Mouse (Mus musculus) hindbrain, embryonic 13.5 days (tissue): Measurements from ENCODE around the gene Ddah1. TPM values are rescaled to one million over a fixed set of nuclear protein-coding genes. Genes with fewer than 3 reads are reported as not detected.
"Not testable (repeated sequence)": the region's sequence is repeated elsewhere in the genome, so short reads cannot be mapped to it uniquely, and the experiment has no call there.

Experiments used
- ATAC-seq: fragments of 200-750 bp; cut with Nextera tagmentation; 2 replicates; pipeline ENCODE4 v1.8.0; 2017; ENCODE audit warnings: moderate TSS enrichment; ENCODE audit not compliant: low FRiP score
- H3K27ac ChIP-seq: fragments of 300-500 bp; sonication (generic); 2 replicates; pipeline ENCODE4 v1.5.1; 2015; ENCODE audit warnings: inconsistent platforms, mild to moderate bottlenecking, moderate library complexity
- H3K27me3 ChIP-seq: fragments of 300-500 bp; sonication (generic); 2 replicates; pipeline ENCODE4 v1.6.1; 2015; ENCODE audit warnings: mild to moderate bottlenecking, inconsistent platforms
- H3K36me3 ChIP-seq: fragments of 300-500 bp; sonication (generic); 2 replicates; pipeline ENCODE4 v1.6.1; 2015; ENCODE audit warnings: mild to moderate bottlenecking, inconsistent platforms
- H3K4me1 ChIP-seq: fragments of 300-500 bp; sonication (generic); replicated peaks from 2 replicates; pipeline ENCODE4 v1.6.1; 2015; ENCODE audit warnings: inconsistent platforms
- H3K4me2 ChIP-seq: fragments of 300-500 bp; sonication (generic); 2 replicates; pipeline ENCODE4 v1.6.1; 2015; ENCODE audit warnings: inconsistent platforms, mild to moderate bottlenecking, moderate library complexity
- H3K4me3 ChIP-seq: fragments of 300-500 bp; sonication (generic); 2 replicates; pipeline ENCODE4 v1.5.1; 2015; ENCODE audit warnings: mild to moderate bottlenecking, inconsistent platforms
- H3K9ac ChIP-seq: fragments of 300-500 bp; sonication (generic); 2 replicates; pipeline ENCODE4 v1.6.1; 2015; ENCODE audit warnings: mild to moderate bottlenecking, inconsistent platforms
- H3K9me3 ChIP-seq: fragments of 300-500 bp; sonication (generic); 2 replicates; pipeline ENCODE4 v1.6.1; 2016; ENCODE audit warnings: inconsistent platforms
- WGBS: fragments of 180-500 bp; shearing (Covaris S2); methylation state at CpG from one replicate; pipeline ENCODE4 v1.1.7; 2015; 5-methylcytosine and 5-hydroxymethylcytosine counted together
- polyA plus RNA-seq: library from polyadenylated mRNA; unstranded; fragments of >200 nt; fragmentation: Nextera tagmentation; extraction: Ambion mirVana; gene quantifications from 2 replicates; pipeline ENCODE4 v1.2.1, GENCODE M21; 2015

Gene Ddah1
- polyA plus RNA-seq, 1 experiment from 2014 or later = 75.7 TPM

DNA sequence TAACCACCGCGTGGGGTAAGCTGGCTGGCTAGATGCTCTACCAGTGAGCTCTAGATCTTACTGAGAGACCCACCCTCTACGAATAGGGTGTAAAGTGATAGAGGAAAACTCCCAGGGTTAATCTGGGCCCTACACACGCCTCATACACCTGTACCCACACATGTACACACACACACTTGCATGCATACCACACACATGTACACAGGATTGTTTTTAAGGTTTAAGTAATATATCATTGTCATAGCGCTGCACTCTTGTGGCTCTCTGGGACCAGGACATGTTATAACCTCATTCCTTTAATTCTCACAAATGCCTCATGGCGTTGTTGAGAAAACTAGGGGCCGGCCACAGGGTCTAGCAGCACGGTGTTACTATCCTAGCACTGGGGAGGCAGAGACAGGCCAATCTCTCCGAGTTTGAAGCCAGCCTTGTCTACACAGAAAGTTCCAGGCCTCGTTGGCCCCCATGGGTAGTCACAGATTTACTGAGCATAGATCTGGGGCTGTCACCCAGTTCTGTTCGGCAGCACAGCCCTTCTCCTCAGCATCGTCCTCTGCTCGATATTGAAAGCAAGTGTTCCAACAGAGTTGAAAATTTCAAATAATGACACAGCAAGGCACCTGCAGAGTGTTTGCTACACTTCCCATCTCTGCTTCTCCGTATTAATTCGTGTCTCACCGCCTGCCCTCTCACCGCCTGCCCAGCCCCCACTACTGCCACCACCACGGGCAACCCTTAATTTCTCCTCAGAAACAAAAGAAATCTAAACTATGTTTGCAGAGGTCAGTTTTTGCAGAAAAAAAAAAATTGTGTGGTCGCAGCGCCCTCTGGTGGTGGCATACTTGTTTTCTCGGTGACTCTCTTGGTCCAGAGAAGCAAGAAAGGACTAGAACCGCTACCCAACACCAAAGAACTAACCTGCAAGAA lies 146.6 kb downstream of the Ddah1 start:
- H3K4me1 ChIP-seq = no peaks in the 10 kb centered on the region
- no peaks in the 10 kb centered on the region for H3K9me3 ChIP-seq
- 50% methylated on average over 22 of the region's 22 CpGs for WGBS
- no peak overlapping the region for H3K27ac ChIP-seq
- peak overlapping the region; percentile 43 for H3K4me2 ChIP-seq
- ATAC-seq = peak; percentile 57
- 0 out of 2 replicates have a peak overlapping the region, but pooled peaks have one; percentile 14 for H3K4me3 ChIP-seq
- no peaks in the 10 kb centered on the region for H3K36me3 ChIP-seq
- H3K27me3 ChIP-seq = no peaks in the 10 kb centered on the region
- H3K9ac ChIP-seq = no peak overlapping the region

DNA sequence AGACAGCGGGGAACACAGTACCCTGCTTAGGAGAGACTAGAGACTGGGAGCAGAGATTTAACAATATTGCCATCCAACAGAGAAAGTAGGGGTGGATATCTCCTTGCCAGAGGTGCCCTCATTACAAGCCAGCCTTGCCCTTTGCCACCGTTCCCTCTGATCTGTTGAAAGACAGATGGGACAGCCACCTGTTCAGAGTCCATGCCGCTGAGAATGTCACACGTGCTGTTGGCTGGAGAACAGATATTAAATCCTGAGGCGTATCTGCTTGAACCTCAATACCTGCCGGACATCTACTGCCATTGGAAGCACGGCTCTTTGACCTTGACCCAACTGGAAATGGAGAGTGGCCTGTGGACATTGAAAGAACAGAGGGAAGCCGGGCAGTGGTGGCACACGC lies 148.1 kb downstream of the Ddah1 start:
- H3K4me2 ChIP-seq = no peak overlapping the region
- H3K27ac ChIP-seq = no peak overlapping the region
- H3K9me3 ChIP-seq = no peaks in the 10 kb centered on the region
- H3K36me3 ChIP-seq = no peaks in the 10 kb centered on the region
- no peak overlapping the region for H3K9ac ChIP-seq
- WGBS = 91% methylated on average over 9 of the region's 9 CpGs
- no peaks in the 10 kb centered on the region for H3K27me3 ChIP-seq
- no peak for ATAC-seq
- H3K4me1 ChIP-seq = no peaks in the 10 kb centered on the region
- no peak overlapping the region for H3K4me3 ChIP-seq

DNA sequence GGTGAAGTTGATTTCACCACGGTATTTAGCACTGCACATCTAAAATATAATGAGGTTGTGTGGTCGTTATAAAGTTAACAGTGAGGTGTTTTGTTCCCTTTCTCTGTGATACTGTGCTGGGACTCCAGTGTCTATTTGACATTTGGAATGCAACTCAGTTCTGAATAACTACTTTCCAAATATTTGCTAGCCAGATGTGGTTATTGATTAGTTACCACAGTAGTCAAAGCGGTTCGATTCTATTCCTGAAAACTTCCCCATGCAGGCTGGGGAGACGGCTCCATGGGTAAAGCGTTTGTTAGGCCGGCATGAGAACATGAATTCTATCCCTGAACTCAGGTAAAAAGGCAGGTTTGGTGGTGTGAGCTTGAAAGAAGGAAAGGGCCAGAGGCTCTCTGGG lies 154.0 kb downstream of the Ddah1 start:
- Histone ChIP-seq H3K27me3 (no peaks in the 10 kb centered on the region), H3K36me3 (no peaks in the 10 kb centered on the region), H3K4me2 (no peak overlapping the region), H3K9ac (no peak overlapping the region), H3K4me1 (no peaks in the 10 kb centered on the region), H3K4me3 (no peak overlapping the region), H3K27ac (no peak overlapping the region), H3K9me3 (no peaks in the 10 kb centered on the region)
- WGBS = 93% methylated on average over 7 of the region's 7 CpGs
- ATAC-seq = no peak

- ATAC-seq = no peak
- Histone ChIP-seq H3K9ac (no peak overlapping the region), H3K27me3 (no peaks in the 10 kb centered on the region), H3K4me2 (no peak overlapping the region), H3K9me3 (no peaks in the 10 kb centered on the region), H3K4me3 (no peak overlapping the region), H3K4me1 (no peaks in the 10 kb centered on the region), H3K27ac (no peak overlapping the region), H3K36me3 (no peaks in the 10 kb centered on the region)
- WGBS = 85% methylated on average over 6 of the region's 6 CpGs
Measured at GRCm38 (mm10) chr3:145913263-145913662, 154.8 kb downstream of the Ddah1 start.

GRCm38 (mm10) chr3:145913942-145914341 lies 155.5 kb downstream of the Ddah1 start:
- not testable (repeated sequence) for H3K36me3 ChIP-seq, H3K9ac ChIP-seq, H3K27ac ChIP-seq, H3K4me2 ChIP-seq, ATAC-seq, H3K4me3 ChIP-seq, H3K27me3 ChIP-seq, H3K9me3 ChIP-seq, H3K4me1 ChIP-seq
- 71% methylated on average over 7 of the region's 7 CpGs for WGBS

DNA sequence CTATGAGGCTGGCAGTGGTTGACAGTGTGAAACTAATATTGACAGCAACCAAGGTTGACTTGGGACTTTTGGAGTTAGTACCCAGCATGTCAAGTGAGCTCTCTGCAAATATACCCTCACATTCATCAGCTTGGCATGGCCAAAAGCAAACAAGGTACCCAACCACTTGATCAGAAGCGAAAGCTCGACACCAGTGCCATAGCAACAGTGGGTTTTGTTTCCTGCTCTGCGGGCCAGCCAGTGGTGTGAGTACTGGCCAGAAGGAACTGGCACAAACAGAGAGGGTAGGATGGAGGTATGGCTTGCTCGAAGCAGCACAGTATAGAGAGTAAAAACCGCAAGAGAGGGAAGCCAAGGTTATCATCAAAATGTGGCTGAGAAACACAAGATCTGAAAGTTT lies 157.9 kb downstream of the Ddah1 start:
- Histone ChIP-seq H3K27ac (no peak overlapping the region), H3K4me2 (no peak overlapping the region), H3K27me3 (no peaks in the 10 kb centered on the region), H3K36me3 (no peaks in the 10 kb centered on the region), H3K9ac (no peak overlapping the region), H3K4me1 (no peaks in the 10 kb centered on the region), H3K4me3 (no peak overlapping the region), H3K9me3 (no peaks in the 10 kb centered on the region)
- ATAC-seq = no peak
- 89% methylated on average over 5 of the region's 5 CpGs for WGBS

DNA sequence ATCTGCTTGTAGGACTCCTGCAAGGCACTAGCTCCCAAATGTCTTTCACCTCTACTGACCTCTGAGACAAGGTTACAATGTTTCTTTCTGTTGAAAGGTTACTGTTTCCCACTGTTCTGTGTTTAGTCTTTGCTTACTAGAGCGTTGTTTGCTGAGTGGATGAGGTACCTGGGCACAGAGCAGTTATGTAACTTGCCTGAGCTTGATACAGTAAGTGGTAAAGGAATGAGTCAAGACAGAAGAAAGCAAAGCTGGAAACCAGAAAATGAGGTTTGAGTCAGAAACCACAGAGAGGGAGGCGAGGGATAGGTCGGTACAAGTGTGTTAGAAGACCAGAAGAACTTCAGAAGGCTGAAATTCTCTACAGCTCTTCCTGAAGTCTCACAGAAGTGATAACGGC lies 158.4 kb downstream of the Ddah1 start:
- Histone ChIP-seq H3K27me3 (no peaks in the 10 kb centered on the region), H3K36me3 (no peaks in the 10 kb centered on the region), H3K4me2 (no peak overlapping the region), H3K27ac (no peak overlapping the region), H3K9me3 (no peaks in the 10 kb centered on the region), H3K4me1 (no peaks in the 10 kb centered on the region), H3K9ac (no peak overlapping the region), H3K4me3 (no peak overlapping the region)
- ATAC-seq = no peak
- 93% methylated on average over 4 of the region's 4 CpGs for WGBS

- Histone ChIP-seq H3K27me3 (0 out of 2 replicates have a peak, but pooled peaks cover 3% of the 10 kb centered on the region), H3K9ac (peak within 1 kb of the TSS; percentile 62; the same call in 1 of the 2 replicates), H3K9me3 (no peaks in the 10 kb centered on the region), H3K27ac (peak within 1 kb of the TSS; percentile 77), H3K4me3 (peak within 1 kb of the TSS; percentile 74), H3K36me3 (no peaks in the 10 kb centered on the region), H3K4me1 (peaks cover 14% of the 10 kb centered on the region), H3K4me2 (peak within 1 kb of the TSS; percentile 55)
- 33% methylated on average over 11 of the region's 11 CpGs for WGBS
- ATAC-seq = no peak
Measured at GRCm38 (mm10) chr3:145922019-145922854, 163.8 kb downstream of the Ddah1 start, which contains the start of gene Bcl10. Gene Bcl10, plus strand, starts transcription at chr3:145922804.

DNA sequence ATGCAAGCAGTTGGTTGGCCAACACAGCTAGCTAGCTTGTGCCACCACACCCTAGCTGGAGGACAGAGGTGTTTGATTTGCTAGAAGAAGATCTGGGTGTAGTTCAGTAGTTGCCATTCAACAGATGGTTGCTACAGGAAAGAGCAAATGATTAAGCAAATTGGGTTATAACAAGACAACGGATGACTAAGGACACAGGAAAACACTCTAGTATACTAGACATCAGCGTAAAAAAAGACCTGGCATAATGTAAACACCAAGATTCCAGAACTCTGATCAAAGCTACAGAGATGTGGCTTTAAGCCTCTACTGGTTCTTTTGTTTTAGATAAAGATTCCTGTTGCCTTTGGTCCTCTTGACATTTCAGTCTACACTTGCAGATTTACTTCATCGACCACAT lies 164.5 kb downstream of the Ddah1 start:
- H3K9ac ChIP-seq = no peak overlapping the region
- H3K4me3 ChIP-seq = no peak overlapping the region
- no peak overlapping the region for H3K4me2 ChIP-seq
- 79% methylated on average over 3 of the region's 3 CpGs for WGBS
- no peak overlapping the region for H3K27ac ChIP-seq
- no peak for ATAC-seq
- H3K4me1 ChIP-seq = peaks cover 14% of the 10 kb centered on the region
- no peaks in the 10 kb centered on the region for H3K9me3 ChIP-seq
- H3K36me3 ChIP-seq = 0 out of 2 replicates have a peak, but pooled peaks cover 1% of the 10 kb centered on the region
- 0 out of 2 replicates have a peak, but pooled peaks cover 3% of the 10 kb centered on the region for H3K27me3 ChIP-seq

- H3K27me3 ChIP-seq = 0 out of 2 replicates have a peak, but pooled peaks cover 3% of the 10 kb centered on the region
- peak overlapping the region; percentile 92 for H3K9ac ChIP-seq
- ATAC-seq = peak; percentile 100
- peaks cover 14% of the 10 kb centered on the region for H3K4me1 ChIP-seq
- H3K9me3 ChIP-seq = no peaks in the 10 kb centered on the region
- peak overlapping the region; percentile 77 for H3K4me2 ChIP-seq
- H3K27ac ChIP-seq = peak overlapping the region; percentile 90
- under 1% methylated on average over 58 of the region's 58 CpGs for WGBS
- H3K4me3 ChIP-seq = peak overlapping the region; percentile 74
- 0 out of 2 replicates have a peak, but pooled peaks cover 3% of the 10 kb centered on the region for H3K36me3 ChIP-seq
Measured at GRCm38 (mm10) chr3:145923874-145924577, 165.6 kb downstream of the Ddah1 start.

GRCm38 (mm10) chr3:145924649-145925337 lies 166.3 kb downstream of the Ddah1 start:
- Histone ChIP-seq H3K36me3 (0 out of 2 replicates have a peak, but pooled peaks cover 3% of the 10 kb centered on the region), H3K27ac (peak overlapping the region; percentile 90), H3K9ac (peak overlapping the region; percentile 92), H3K4me3 (peak overlapping the region; percentile 74), H3K9me3 (no peaks in the 10 kb centered on the region), H3K4me2 (peak overlapping the region; percentile 77), H3K4me1 (peaks cover 14% of the 10 kb centered on the region), H3K27me3 (0 out of 2 replicates have a peak, but pooled peaks cover 3% of the 10 kb centered on the region)
- ATAC-seq = no peak
- 5% methylated on average over 39 of the region's 39 CpGs for WGBS
